Mouse (Mus musculus) thymus, postnatal 0 days (tissue): ENCODE results near the gene Ptpn14. TPM values are rescaled to one million over a fixed set of nuclear protein-coding genes. Genes with fewer than 3 reads are reported as not detected.

Experiments
- DNase-seq: peaks from one replicate; pipeline ENCODE4 v3.0.0-alpha.2; 2015; ENCODE audit warnings: low spot score
- polyA plus RNA-seq: library from polyadenylated mRNA; unstranded; fragments of >200 nt; fragmentation: Nextera tagmentation; extraction: Ambion mirVana; gene quantifications from 2 replicates; pipeline ENCODE4 v1.2.1, GENCODE M21; 2015

Gene Ptpn14
- polyA plus RNA-seq, 1 experiment from 2014 or later = 12.3 TPM

GRCm38 (mm10) chr1:189864301-189864700 is 136.2 kb downstream of the Ptpn14 start:
- DNase-seq = no peak

DNA sequence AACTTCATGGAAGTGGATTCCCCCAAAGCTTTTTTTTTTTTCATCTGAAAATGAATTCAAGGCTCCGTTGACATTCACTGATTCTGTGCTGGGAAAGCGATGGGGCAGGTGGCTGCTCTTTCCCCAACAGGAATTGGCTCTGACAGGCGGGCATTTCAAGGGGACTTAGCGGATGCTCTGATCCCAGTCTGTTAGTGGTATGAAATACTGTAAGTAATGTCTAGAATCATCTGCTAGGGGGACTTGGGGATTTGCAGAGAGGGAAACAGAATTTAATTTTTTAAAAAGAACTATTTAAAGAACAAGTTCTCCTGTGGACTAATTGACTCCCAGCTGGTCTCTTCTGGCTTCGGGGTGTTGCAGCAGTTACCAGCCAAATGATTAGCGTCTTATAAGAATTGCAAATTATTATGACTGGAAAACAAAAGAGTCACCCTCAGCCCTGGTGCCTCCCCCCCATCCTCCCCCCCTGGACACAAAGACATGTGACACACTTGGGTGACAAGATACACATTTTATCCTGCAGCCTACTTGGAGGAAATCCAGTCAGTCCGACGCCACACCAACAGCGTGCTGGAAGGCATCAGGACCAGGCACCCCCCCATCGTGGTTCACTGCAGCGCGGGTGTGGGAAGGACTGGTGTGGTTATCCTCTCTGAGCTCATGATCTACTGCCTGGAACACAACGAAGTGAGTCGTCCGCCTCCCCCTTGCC is 136.9 kb downstream of the Ptpn14 start:
- DNase-seq = no peak

GRCm38 (mm10) chr1:189866621-189867020 is 138.6 kb downstream of the Ptpn14 start:
- DNase-seq = no peak

- DNase-seq = peak; percentile 81
Observed at GRCm38 (mm10) chr1:189867034-189867433, 139.0 kb downstream of the Ptpn14 start.

DNA sequence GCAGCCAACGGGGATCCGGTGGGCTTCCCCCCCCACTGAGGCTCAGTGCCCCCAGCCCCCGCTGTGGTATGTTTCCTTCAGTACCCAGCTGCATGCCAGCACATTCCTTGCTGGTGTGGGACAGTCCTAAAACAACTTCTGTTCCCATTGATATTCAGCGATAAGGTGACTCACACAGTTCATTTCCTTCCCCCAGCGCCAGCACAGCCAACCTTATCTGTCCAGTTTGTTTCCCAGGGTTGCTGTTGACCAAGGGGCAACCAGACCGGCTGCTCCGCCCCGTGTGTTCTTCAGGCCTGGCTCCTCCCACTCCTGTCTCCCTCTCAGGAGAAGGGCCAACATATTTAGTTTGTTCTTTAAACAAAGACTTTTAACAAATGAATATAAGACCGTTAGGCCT is 139.4 kb downstream of the Ptpn14 start:
- no peak for DNase-seq

DNA sequence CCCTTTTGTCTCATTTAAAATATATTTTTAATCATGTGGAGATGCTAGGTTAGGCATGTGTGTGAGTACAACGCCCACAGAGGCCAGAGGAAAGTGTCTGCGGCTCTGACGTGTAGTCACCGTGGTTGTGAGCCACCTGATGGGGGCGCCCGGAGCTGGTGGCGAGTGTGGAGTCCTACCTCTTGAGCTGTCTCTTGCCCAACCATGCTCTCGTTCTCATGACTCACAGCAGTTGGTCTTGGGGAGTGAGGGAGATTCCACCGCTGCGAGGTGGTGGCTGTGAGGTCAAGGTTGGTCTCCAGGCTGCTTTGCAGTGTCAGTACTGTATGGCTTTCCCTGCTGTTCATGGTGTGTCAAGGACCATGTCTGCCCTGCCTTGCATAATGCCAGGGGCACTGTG is 140.0 kb downstream of the Ptpn14 start:
- no peak for DNase-seq

- DNase-seq = no peak
Observed at GRCm38 (mm10) chr1:189869651-189870270, 141.7 kb downstream of the Ptpn14 start.

GRCm38 (mm10) chr1:189870539-189870938 is 142.5 kb downstream of the Ptpn14 start:
- DNase-seq = no peak

GRCm38 (mm10) chr1:189871625-189872024 is 143.6 kb downstream of the Ptpn14 start:
- no peak for DNase-seq

DNA sequence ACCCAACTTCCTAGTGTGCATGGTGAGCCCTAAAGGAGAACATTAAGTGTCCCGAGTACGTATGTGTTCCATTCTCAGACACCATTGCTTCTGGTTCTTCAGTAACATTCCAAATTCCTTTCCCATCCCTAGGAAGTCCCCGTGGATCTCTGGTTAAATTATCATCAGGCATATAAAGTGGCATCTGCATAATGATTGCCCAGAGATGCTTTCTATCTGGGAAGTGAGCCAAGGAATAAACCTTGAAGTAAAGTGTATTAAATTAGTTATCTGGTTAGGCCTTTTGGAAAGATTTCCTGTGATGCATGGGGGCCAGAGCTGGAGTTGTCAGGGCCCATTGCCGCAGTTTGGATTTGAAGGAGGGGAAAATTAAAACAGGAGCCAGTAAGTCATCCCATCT is 144.0 kb downstream of the Ptpn14 start:
- DNase-seq = no peak

GRCm38 (mm10) chr1:189873591-189873990 is 145.5 kb downstream of the Ptpn14 start:
- no peak for DNase-seq

DNA sequence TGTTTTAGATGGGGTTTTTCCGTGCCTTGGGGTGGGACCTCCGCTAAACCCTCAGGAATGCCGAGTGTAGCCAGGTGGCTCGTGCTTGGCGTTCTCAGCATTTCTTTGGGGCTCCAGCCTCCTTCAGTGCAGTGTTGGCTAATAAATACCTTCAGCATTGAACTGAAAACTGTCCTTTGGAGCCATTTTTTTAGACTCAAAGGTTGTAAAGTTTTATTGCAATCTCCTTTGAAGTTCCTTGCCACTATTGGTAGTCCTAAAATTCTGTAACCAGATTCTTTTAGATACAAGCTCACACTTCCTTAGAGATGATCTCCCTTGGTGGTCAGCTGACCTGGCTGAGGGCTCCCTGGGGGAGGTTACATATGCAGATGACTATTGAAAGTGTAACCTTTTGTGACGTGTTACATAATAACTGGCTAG is 147.4 kb downstream of the Ptpn14 start:
- no peak for DNase-seq

GRCm38 (mm10) chr1:189876162-189876561 is 148.1 kb downstream of the Ptpn14 start:
- no peak for DNase-seq

GRCm38 (mm10) chr1:189879212-189879611 is 151.1 kb downstream of the Ptpn14 start:
- no peak for DNase-seq

- DNase-seq = no peak
Observed at GRCm38 (mm10) chr1:189879965-189880364, 151.9 kb downstream of the Ptpn14 start.

- DNase-seq = no peak
Observed at GRCm38 (mm10) chr1:189880745-189881144, 152.7 kb downstream of the Ptpn14 start.

GRCm38 (mm10) chr1:189882886-189883285 is 154.8 kb downstream of the Ptpn14 start:
- DNase-seq = peak; percentile 78

DNA sequence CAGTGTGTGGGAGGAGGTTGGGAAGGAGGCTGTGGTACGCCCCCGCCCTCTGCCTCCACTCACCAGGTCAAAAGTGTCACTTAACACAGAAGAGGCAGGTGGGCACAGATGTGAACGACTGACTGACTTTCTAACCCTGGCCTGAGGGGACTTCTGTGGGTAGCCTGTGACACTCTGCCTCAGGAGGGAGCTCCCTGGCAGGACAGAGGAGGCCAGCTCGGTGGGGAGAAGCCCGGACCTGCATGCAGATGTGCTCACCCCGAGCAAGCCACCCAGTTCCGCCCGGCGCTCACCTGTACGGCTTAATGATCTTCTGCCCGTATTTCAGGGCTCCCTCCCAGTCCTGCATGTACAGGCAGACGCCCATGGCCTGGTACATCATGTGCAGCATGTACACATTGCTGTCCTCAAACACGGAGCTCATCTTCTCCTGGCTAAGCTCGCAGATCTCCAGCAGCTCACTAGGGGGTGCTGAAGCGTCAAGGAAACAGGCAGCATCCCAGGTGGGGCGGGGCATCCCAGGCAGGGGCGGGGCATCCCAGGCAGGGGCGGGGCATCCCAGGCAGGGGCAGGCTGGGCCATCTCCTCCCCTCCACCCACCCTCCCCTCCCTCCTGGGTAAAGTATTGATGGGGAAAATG is 155.6 kb downstream of the Ptpn14 start:
- DNase-seq = no peak

DNA sequence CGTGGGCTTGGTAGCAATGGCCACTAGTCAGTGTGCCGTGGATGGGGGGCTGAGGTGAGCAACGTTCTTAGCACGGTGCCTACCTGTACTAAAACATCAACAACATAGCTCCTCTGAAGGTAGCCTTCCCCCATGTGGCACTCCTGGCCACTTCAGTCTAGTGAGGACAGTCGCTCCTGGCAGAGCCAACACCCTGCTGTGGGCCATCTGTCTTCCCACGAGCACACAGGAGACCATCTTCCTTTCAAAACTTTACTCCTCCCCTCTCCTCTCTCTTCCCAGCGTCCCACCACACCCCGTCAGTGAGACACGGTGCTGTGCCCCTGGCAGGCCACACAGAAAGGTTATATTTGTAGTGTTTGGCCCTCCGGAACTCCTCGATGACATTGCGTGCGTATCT is 156.9 kb downstream of the Ptpn14 start:
- no peak for DNase-seq

- DNase-seq = no peak
Observed at GRCm38 (mm10) chr1:189885975-189886374, 157.9 kb downstream of the Ptpn14 start.

DNA sequence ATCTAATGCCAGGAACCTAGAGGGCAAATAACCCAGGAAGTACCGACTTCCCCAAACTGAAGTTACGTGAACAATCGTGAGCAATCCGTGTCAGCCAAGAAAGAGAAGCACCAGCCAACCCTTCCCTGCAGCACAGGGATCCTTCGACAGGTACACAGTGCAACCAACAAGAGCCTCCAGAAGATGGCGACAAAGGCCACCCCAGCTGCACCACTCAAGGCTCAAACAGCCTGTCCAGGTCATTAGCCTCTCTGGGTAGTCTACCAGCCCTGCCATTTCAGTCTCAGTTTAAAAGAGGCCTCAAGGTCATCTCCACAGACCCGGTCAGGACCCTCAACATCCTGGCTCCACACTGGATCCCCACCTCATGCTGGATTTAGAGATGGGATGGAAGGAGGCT is 159.4 kb downstream of the Ptpn14 start:
- peak; percentile 64 for DNase-seq

- DNase-seq = no peak
Observed at GRCm38 (mm10) chr1:189888749-189889148, 160.7 kb downstream of the Ptpn14 start.

DNA sequence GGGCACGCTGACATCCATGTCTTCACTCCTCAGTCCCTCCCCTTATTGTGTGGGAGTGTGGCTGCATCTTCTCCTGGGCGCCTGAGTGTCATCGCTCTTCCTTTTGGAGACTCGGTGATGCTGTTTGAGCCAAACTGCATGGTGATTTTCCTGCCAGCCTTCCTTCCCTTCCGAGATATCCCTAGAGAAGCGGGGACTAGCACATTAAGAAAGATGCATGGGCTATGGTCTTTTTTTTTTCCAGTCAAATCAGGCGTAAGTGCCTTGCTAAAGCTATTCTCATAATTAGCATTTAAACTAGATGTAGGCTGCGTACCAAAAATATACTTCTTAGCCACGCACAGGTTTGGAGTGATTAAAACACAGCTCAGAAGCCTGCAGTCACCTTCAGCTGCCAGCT is 166.1 kb downstream of the Ptpn14 start:
- no peak for DNase-seq
